Mouse (Mus musculus): ENCODE results near the gene Bpifa6. TPM values are rescaled to one million over a fixed set of nuclear protein-coding genes. Genes with fewer than 3 reads are reported as not detected.

Gene Bpifa6
- total RNA-seq (2023) = not detected in 2 replicates

GRCm38 (mm10) chr2:153974582-153974981 lies at the start of gene Bpifa6:
Gene Bpifa6, plus strand, starts transcription at chr2:153974945.

GRCm38 (mm10) chr2:153937843-153938242 lies 36.9 kb upstream of the Bpifa6 start, which contains the start of gene Bpifb4:
Gene Bpifb4, plus strand, starts transcription at chr2:153938212.

GRCm38 (mm10) chr2:154007965-154008364 lies 33.2 kb downstream of the Bpifa6 start, which contains the start of gene Bpifa2:
Gene Bpifa2, plus strand, starts transcription at chr2:154008265.

Other genes starting within 250 kb of the Bpifa6 start
- gene Mapre1, start 233.7 kb upstream of the Bpifa6 start, total RNA-seq (2023) = 157 and 166 TPM in 2 replicates
- gene Efcab8, start 195.0 kb upstream of the Bpifa6 start, total RNA-seq (2023) = 0.51 and 0.57 TPM in 2 replicates
- not detected in 2 replicates for gene Sun5, start 103.9 kb upstream of the Bpifa6 start, total RNA-seq (2023)
- gene Bpifb2, start 99.9 kb upstream of the Bpifa6 start, total RNA-seq (2023) = not detected in 2 replicates
- not detected in 2 replicates for gene Bpifb6, start 74.6 kb upstream of the Bpifa6 start, total RNA-seq (2023)
- not detected in 2 replicates for gene Bpifb3, start 56.7 kb upstream of the Bpifa6 start, total RNA-seq (2023)
- not detected in 2 replicates for gene Bpifb4, start 36.7 kb upstream of the Bpifa6 start, total RNA-seq (2023)
- not detected in 2 replicates for gene Bpifa2, start 33.3 kb downstream of the Bpifa6 start, total RNA-seq (2023)
- gene Bpifa3, start 155.4 kb downstream of the Bpifa6 start, total RNA-seq (2023) = not detected in 2 replicates
- not detected in 2 replicates for gene Bpifa1, start 167.9 kb downstream of the Bpifa6 start, total RNA-seq (2023)
- not detected in 2 replicates for gene Bpifa5, start 187.7 kb downstream of the Bpifa6 start, total RNA-seq (2023)
- not detected in 2 replicates for gene Bpifb1, start 215.9 kb downstream of the Bpifa6 start, total RNA-seq (2023)
- not detected in 2 replicates for gene Bpifb5, start 248.8 kb downstream of the Bpifa6 start, total RNA-seq (2023)

All from neutrophil, adult 65 days (primary cell).